Mouse (Mus musculus): ENCODE data around the gene Grasp. TPM values are rescaled to one million over a fixed set of nuclear protein-coding genes. Genes with fewer than 3 reads are reported as not detected.
A peak's percentile ranks its signal among the peaks of the same experiment; 100 is the strongest.

Grasp gene
- polyA plus RNA-seq, 1 experiment from 2014 or later, result 2.4 TPM

- Histone ChIP-seq H3K36me3 (peaks cover 62% of the 10 kb centered on the region), H3K4me3 (no peak overlapping the region), H3K9ac (no peak overlapping the region), H3K4me2 (no peak overlapping the region), H3K27ac (replicated peaks) (no peak overlapping the region), H3K27me3 (no peaks in the 10 kb centered on the region), H3K9me3 (no peaks in the 10 kb centered on the region), H3K4me1 (replicated peaks) (peaks cover 7% of the 10 kb centered on the region)
- ATAC-seq (ENCODE audit: low FRiP score, low read depth), result no peak
These were observed 27.0 kb upstream of the Grasp start for GRCm38 (mm10) chr15:101196961-101197360.

DNA sequence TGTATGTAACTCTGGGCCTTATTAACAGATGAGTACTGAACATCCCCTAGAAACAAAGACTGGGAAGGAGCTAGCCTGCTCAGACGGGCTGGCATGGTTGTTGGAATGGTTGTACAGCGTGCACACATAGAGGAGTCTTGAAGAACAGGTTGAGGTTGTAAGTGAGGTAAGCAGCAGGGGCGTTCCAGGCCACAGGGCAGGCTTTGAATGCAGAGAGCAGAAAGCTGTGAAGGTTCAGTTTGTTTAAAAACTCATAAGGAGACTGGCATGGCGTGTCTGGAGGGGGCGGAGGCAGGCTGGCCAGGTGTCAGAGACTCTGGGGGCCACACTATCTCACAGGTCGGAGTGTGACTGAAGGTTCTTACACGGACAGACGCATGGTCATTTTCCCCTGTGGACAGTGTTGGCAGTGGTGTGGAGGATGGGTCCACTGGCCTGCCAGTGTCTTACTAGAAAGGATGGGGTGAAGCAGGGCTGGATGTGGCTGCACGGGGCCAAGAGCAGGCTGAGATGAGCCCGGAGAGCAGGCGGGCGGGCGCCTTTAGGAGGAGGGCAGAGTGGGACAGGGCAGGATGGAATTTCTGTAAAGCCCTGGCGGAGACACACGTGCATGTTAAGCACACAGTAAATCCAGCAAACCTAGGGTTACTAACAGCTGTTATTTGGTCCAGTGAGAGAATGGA, 26.4 kb upstream of the Grasp start:
- Histone ChIP-seq H3K27me3 (no peaks in the 10 kb centered on the region), H3K4me3 (no peak overlapping the region), H3K36me3 (peaks cover 69% of the 10 kb centered on the region), H3K9ac (no peak overlapping the region), H3K9me3 (no peaks in the 10 kb centered on the region), H3K4me2 (no peak overlapping the region), H3K27ac (replicated peaks) (no peak overlapping the region), H3K4me1 (replicated peaks) (no peaks in the 10 kb centered on the region)
- peak; percentile 16; the same call in 1 of the 2 replicates for ATAC-seq (ENCODE audit: low FRiP score, low read depth)
- WGBS, result 90% methylated on average over 15 of the region's 15 CpGs

DNA sequence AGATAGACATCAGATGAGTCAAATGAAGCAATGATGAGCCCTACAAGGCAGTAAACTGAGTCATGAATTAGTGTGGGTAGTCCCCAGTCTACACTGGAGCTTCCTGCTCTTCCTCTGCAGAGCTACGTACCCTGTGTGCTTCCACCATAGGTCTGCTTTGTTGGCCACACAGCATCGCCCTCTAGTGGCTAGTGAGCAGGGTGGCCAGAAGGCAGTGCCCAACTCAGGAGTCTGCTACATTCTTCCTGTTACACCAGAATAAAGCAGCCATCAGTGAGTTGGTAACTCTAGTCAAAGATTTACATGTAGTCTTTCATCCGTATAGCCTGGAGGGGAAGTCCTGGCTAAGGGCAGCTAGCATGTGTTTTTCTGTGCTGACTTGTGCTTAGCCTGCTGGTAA, 25.8 kb upstream of the Grasp start:
- Histone ChIP-seq H3K4me3 (no peak overlapping the region), H3K36me3 (peaks cover 74% of the 10 kb centered on the region), H3K4me1 (replicated peaks) (no peaks in the 10 kb centered on the region), H3K27ac (replicated peaks) (no peak overlapping the region), H3K9me3 (no peaks in the 10 kb centered on the region), H3K4me2 (no peak overlapping the region), H3K9ac (no peak overlapping the region), H3K27me3 (no peaks in the 10 kb centered on the region)
- WGBS, result 23% methylated on average over 3 of the region's 3 CpGs
- ATAC-seq (ENCODE audit: low FRiP score, low read depth), result peak; percentile 61; the same call in 1 of the 2 replicates

DNA sequence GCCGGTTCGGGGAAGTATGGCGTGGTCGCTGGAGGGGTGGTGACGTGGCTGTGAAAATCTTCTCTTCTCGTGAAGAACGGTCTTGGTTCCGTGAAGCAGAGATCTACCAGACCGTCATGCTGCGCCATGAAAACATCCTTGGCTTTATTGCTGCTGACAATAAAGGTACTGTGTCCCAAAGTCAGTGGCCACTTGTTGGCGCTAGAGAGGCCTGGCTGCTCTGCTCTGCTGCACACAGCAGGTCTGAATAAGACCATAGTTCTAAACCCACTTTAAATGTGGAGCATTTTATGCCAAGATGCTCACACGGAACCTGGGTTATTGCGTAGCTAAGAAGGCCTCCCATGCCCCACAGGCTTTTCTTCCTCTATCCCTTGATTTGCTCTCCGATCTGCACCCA, 25.1 kb upstream of the Grasp start:
- Histone ChIP-seq H3K9ac (no peak overlapping the region), H3K36me3 (peaks cover 79% of the 10 kb centered on the region), H3K4me1 (replicated peaks) (no peaks in the 10 kb centered on the region), H3K4me3 (no peak overlapping the region), H3K9me3 (no peaks in the 10 kb centered on the region), H3K27ac (replicated peaks) (no peak overlapping the region), H3K4me2 (no peak overlapping the region), H3K27me3 (no peaks in the 10 kb centered on the region)
- ATAC-seq (ENCODE audit: low FRiP score, low read depth), result no peak
- WGBS, result 89% methylated on average over 14 of the region's 14 CpGs

DNA sequence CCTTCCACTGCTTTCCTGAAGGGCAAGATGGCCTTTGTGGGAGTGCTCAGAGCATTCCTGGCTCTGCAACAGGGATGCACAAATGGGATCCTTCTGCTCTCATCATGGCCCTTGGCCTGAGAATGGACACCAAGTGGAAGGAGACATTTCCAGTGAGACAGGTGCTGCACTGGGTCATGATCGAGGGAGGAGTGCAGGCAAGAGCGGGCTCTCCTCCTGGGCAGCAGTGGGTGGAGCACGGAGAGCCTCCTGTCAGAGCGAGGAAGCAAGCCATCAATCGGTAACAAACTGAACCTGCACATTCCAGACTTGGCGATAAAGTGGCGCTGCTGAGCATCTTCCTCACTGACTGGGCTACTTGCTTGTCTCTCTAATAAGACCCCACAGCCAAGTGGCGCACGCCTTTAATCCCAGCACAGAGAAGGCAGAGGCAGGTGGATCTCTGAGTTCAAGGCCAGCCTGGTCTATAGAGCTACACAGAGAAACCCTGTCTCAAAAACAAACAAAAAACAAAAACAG, 23.2 kb upstream of the Grasp start:
- WGBS, result 95% methylated on average over 9 of the region's 9 CpGs
- no peaks in the 10 kb centered on the region for H3K9me3 ChIP-seq
- no peak overlapping the region for H3K9ac ChIP-seq
- no peaks in the 10 kb centered on the region for H3K27me3 ChIP-seq
- peaks cover 78% of the 10 kb centered on the region for H3K36me3 ChIP-seq
- H3K4me1 ChIP-seq (replicated peaks), result no peaks in the 10 kb centered on the region
- no peak overlapping the region for H3K27ac ChIP-seq (replicated peaks)
- ATAC-seq (ENCODE audit: low FRiP score, low read depth), result no peak
- H3K4me2 ChIP-seq, result no peak overlapping the region
- H3K4me3 ChIP-seq, result no peak overlapping the region

- Histone ChIP-seq H3K9ac (no peak overlapping the region), H3K4me1 (replicated peaks) (no peaks in the 10 kb centered on the region), H3K4me2 (no peak overlapping the region), H3K4me3 (no peak overlapping the region), H3K36me3 (peaks cover 78% of the 10 kb centered on the region), H3K27me3 (no peaks in the 10 kb centered on the region), H3K27ac (replicated peaks) (no peak overlapping the region), H3K9me3 (no peaks in the 10 kb centered on the region)
- ATAC-seq (ENCODE audit: low FRiP score, low read depth), result no peak
- 92% methylated on average over 3 of the region's 3 CpGs for WGBS
These were observed 22.6 kb upstream of the Grasp start for GRCm38 (mm10) chr15:101201414-101201813.

DNA sequence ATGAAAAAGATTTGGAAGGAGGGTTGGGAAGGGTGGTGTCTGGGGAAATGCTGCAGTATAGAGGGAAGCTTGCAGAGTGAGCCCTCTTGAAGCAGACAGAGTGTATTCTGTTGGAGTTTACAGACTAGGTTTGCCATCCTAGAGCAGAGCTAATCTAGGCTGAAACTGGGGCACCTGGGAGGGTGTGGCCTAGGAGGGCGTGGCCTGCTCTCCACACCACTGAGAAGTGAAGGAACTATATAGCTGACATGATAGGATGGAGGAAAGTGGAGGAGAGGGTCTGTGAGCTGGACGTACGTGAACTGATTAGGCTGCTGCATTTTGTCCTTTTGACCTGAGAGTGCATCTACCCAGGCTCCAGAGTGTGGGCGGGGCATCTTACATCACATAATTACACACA, 20.3 kb upstream of the Grasp start:
- no peaks in the 10 kb centered on the region for H3K9me3 ChIP-seq
- no peaks in the 10 kb centered on the region for H3K27me3 ChIP-seq
- H3K4me2 ChIP-seq, result no peak overlapping the region
- no peak overlapping the region for H3K9ac ChIP-seq
- no peaks in the 10 kb centered on the region for H3K4me1 ChIP-seq (replicated peaks)
- peaks cover 74% of the 10 kb centered on the region for H3K36me3 ChIP-seq
- no peak for ATAC-seq (ENCODE audit: low FRiP score, low read depth)
- no peak overlapping the region for H3K4me3 ChIP-seq
- H3K27ac ChIP-seq (replicated peaks), result no peak overlapping the region
- WGBS, result 84% methylated on average over 4 of the region's 4 CpGs

DNA sequence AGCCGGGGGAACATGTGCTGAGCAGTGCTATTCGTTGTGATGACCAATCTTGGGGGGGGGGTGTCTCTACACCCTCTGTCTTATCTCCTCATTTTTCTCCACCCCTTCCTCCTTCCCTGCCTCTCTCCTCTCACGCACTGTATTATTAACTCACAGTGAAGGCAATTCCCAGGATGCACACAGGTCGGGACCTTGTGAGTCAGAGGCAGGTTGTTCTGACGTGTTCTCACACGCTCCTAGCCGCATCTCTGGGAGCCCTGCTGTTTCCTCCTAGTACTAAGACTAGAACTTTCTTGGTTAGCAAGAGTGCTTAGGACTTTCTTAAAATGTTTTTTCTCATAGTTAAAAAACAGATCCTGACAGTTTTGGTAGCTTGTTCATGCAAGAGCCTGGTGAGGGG, 19.2 kb upstream of the Grasp start:
- 88% methylated on average over 7 of the region's 7 CpGs for WGBS
- ATAC-seq (ENCODE audit: low FRiP score, low read depth), result no peak

DNA sequence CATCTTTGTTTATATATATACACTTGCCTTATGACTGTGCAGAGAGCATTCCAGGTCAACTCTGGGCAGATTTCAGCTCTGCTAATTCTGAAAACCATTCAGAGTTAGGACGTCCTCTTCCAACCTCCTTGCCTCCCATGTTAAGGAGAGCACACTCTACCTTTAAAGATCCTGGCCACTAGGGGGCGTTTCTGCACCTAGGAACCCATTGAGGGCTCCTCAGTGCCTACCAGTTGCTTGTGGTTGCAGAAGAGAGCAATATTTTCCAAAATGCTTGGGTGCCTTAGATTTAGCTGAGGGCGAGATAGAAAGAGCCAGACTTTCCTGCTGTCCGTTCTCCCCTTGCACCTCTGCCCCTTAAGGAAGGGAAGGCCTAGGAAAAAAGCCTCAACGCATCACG, 13.8 kb upstream of the Grasp start:
- Histone ChIP-seq H3K4me2 (no peak overlapping the region), H3K27me3 (no peaks in the 10 kb centered on the region), H3K36me3 (peaks cover 60% of the 10 kb centered on the region), H3K9me3 (no peaks in the 10 kb centered on the region), H3K9ac (no peak overlapping the region), H3K4me1 (replicated peaks) (no peaks in the 10 kb centered on the region), H3K27ac (replicated peaks) (no peak overlapping the region), H3K4me3 (no peak overlapping the region)
- 64% methylated on average over 6 of the region's 6 CpGs for WGBS
- no peak for ATAC-seq (ENCODE audit: low FRiP score, low read depth)

More for the DNA sequence above, 19.2 kb upstream of the Grasp start:
- Histone ChIP-seq H3K9me3 (no peaks in the 10 kb centered on the region), H3K4me3 (no peak overlapping the region), H3K4me2 (no peak overlapping the region), H3K27me3 (no peaks in the 10 kb centered on the region), H3K4me1 (replicated peaks) (no peaks in the 10 kb centered on the region), H3K36me3 (peaks cover 78% of the 10 kb centered on the region), H3K27ac (replicated peaks) (no peak overlapping the region), H3K9ac (no peak overlapping the region)

GRCm38 (mm10) chr15:101210998-101211613, 12.9 kb upstream of the Grasp start:
- Histone ChIP-seq H3K36me3 (peaks cover 55% of the 10 kb centered on the region), H3K27ac (replicated peaks) (no peak overlapping the region), H3K4me3 (no peak overlapping the region), H3K4me1 (replicated peaks) (no peaks in the 10 kb centered on the region), H3K4me2 (no peak overlapping the region), H3K9me3 (no peaks in the 10 kb centered on the region), H3K27me3 (no peaks in the 10 kb centered on the region), H3K9ac (no peak overlapping the region)
- 91% methylated on average over 14 of the region's 14 CpGs for WGBS
- no peak for ATAC-seq (ENCODE audit: low FRiP score, low read depth)

- Histone ChIP-seq H3K4me3 (no peak overlapping the region), H3K27ac (replicated peaks) (no peak overlapping the region), H3K4me2 (no peak overlapping the region), H3K36me3 (peaks cover 49% of the 10 kb centered on the region), H3K9me3 (no peaks in the 10 kb centered on the region), H3K4me1 (replicated peaks) (no peaks in the 10 kb centered on the region), H3K9ac (no peak overlapping the region), H3K27me3 (no peaks in the 10 kb centered on the region)
- WGBS, result 77% methylated on average over 14 of the region's 14 CpGs
- ATAC-seq (ENCODE audit: low FRiP score, low read depth), result no peak
These were observed 11.6 kb upstream of the Grasp start for GRCm38 (mm10) chr15:101212435-101212834.

GRCm38 (mm10) chr15:101215136-101215535, 8.9 kb upstream of the Grasp start:
- Histone ChIP-seq H3K36me3 (peaks cover 30% of the 10 kb centered on the region), H3K4me3 (no peak overlapping the region), H3K9me3 (no peaks in the 10 kb centered on the region), H3K27me3 (no peaks in the 10 kb centered on the region), H3K9ac (no peak overlapping the region), H3K4me1 (replicated peaks) (no peaks in the 10 kb centered on the region), H3K4me2 (no peak overlapping the region), H3K27ac (replicated peaks) (no peak overlapping the region)
- WGBS, result 78% methylated on average over 2 of the region's 2 CpGs
- no peak for ATAC-seq (ENCODE audit: low FRiP score, low read depth)
